Mouse (Mus musculus): ENCODE measurements around the gene Glo1.

The Glo1 gene

GRCm38 (mm10) chr17:30612075-30612859 lies 14.4 kb downstream of the Glo1 start:
- peak; percentile 100 for DNase-seq

- no peak for DNase-seq
Measured at GRCm38 (mm10) chr17:30611221-30612074, 15.2 kb downstream of the Glo1 start.

GRCm38 (mm10) chr17:30610739-30611138 lies 15.9 kb downstream of the Glo1 start:
- no peak for DNase-seq

GRCm38 (mm10) chr17:30609980-30610307 lies 16.7 kb downstream of the Glo1 start:
- no peak for DNase-seq

- no peak for DNase-seq
Measured at GRCm38 (mm10) chr17:30609305-30609979, 17.2 kb downstream of the Glo1 start.

- DNase-seq, result no peak
Measured at GRCm38 (mm10) chr17:30607909-30608495, 18.7 kb downstream of the Glo1 start.

- no peak for DNase-seq
Measured at GRCm38 (mm10) chr17:30607330-30607729, 19.3 kb downstream of the Glo1 start.

- no peak for DNase-seq
Measured at GRCm38 (mm10) chr17:30606634-30607081, 20.0 kb downstream of the Glo1 start.

- no peak for DNase-seq
Measured at GRCm38 (mm10) chr17:30606206-30606605, 20.5 kb downstream of the Glo1 start.

GRCm38 (mm10) chr17:30605001-30605400 lies 21.7 kb downstream of the Glo1 start:
- no peak for DNase-seq

- DNase-seq, result no peak
Measured at GRCm38 (mm10) chr17:30604296-30604695, 22.4 kb downstream of the Glo1 start.

GRCm38 (mm10) chr17:30602175-30602574 lies 24.5 kb downstream of the Glo1 start:
- DNase-seq, result no peak

- DNase-seq, result no peak
Measured at GRCm38 (mm10) chr17:30598300-30598699, 28.4 kb downstream of the Glo1 start.

GRCm38 (mm10) chr17:30597786-30598185 lies 28.9 kb downstream of the Glo1 start:
- no peak for DNase-seq

- DNase-seq, result no peak
Measured at GRCm38 (mm10) chr17:30594846-30595245, 31.8 kb downstream of the Glo1 start.

- DNase-seq, result no peak
Measured at GRCm38 (mm10) chr17:30594407-30594806, 32.3 kb downstream of the Glo1 start.

- peak; percentile 58 to 76 for DNase-seq
Measured at GRCm38 (mm10) chr17:30590417-30591198, 36.1 kb downstream of the Glo1 start.

- DNase-seq, result no peak
Measured at GRCm38 (mm10) chr17:30583258-30584001, 43.2 kb downstream of the Glo1 start.

GRCm38 (mm10) chr17:30582313-30582712 lies 44.4 kb downstream of the Glo1 start:
- no peak for DNase-seq

- DNase-seq, result no peak
Measured at GRCm38 (mm10) chr17:30581201-30581600, 45.5 kb downstream of the Glo1 start.

- no peak for DNase-seq
Measured at GRCm38 (mm10) chr17:30580781-30581180, 45.9 kb downstream of the Glo1 start.

Measured in kidney, adult 8-10 months (tissue).